In the genomic region with DNA sequence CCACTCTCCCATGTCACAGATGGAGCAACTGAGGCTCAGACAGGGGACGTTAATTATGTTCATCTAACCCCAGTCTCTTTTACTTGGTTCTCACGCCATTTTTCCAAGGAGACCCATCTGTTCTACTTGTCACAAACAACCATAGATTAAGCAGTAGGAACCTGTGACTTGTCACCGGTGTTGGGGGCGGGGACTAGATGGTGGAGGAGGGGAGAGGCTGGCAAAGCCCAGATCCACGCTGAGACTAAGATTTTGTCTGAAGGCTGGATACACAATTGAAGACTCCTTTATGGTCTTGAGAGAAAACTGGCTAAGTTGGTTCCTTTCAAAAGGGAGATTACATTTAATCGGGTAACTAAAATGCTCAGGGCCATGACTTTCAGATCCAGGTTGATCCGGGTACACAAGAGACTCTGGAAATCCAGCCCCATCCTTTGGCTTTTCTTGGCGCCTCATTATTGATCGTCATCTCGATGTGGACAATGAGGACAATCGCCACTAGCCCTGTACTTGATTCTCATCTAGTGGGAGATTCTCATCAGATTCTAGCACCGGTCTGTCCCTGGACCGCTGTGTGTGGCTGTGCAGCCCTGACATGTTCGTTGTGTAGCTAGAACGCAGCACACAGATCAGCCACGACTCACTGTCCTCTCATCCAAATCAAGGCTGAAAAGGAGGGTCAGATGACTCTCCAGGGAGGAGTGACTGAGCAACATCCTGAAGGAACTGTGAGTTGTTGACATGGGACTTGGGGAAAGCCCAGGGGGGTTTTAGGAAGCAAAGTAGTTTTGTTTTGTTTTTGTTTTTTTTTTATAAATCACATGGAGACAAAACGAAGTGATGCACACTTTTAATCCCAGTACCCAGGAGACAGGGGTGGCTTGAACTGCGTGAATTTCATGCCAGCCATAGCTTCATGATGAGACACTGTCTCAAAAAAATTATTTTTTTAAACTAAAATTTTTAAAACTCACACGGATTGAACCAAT, we compare ENCODE assay signal across 8 mouse cellular contexts.
DNase-seq lines count a peak whose midpoint lies in the region; ATAC-seq and TF ChIP-seq lines count a peak whose summit lies in the region.

No protein-coding gene starts in this region.

- 0 out of 2 replicates have a peak overlapping the region, but pooled peaks have one; percentile 28 for H3K9ac ChIP-seq in lung, embryonic 15.5 days
- no peak overlapping the region for H3K9ac ChIP-seq in forebrain, postnatal 0 days
- H3K9ac ChIP-seq in stomach, postnatal 0 days (ENCODE audit: low read length): peak overlapping the region; percentile 9; the same call in 1 of the 2 replicates

- TF ChIP-seq CTCF in forebrain, postnatal 0 days (IDR thresholded peaks at IDR 0.05; ENCODE audit: low read depth): no peak
- TF ChIP-seq CTCF in stomach, postnatal 0 days (IDR thresholded peaks at IDR 0.05; ENCODE audit: low read depth): no peak

- no peaks in the 10 kb centered on the region for H3K27me3 ChIP-seq in lung, embryonic 15.5 days
- H3K27me3 ChIP-seq in forebrain, postnatal 0 days (ENCODE audit: insufficient read depth, low read length): no peaks in the 10 kb centered on the region
- H3K27me3 ChIP-seq in stomach, postnatal 0 days (ENCODE audit: control insufficient read depth, insufficient read depth, low read length): no peaks in the 10 kb centered on the region; the same call in 1 of the 2 replicates

- peaks cover 17% of the 10 kb centered on the region for H3K4me1 ChIP-seq in lung, embryonic 15.5 days
- no peaks in the 10 kb centered on the region for H3K4me1 ChIP-seq in forebrain, postnatal 0 days (ENCODE audit: insufficient read depth)
- H3K4me1 ChIP-seq in stomach, postnatal 0 days (replicated peaks; ENCODE audit: control insufficient read depth, insufficient read depth): no peaks in the 10 kb centered on the region

- WGBS in lung, embryonic 15.5 days: 55% methylated on average over 19 of the region's 19 CpGs
- WGBS in forebrain, postnatal 0 days: 54% methylated on average over 19 of the region's 19 CpGs
- WGBS in stomach, postnatal 0 days: 51% methylated on average over 19 of the region's 19 CpGs

- TF ChIP-seq EP300 in stomach, postnatal 0 days (optimal IDR thresholded peaks at IDR 0.05): no peak

- H3K36me3 ChIP-seq in lung, embryonic 15.5 days: no peaks in the 10 kb centered on the region
- H3K36me3 ChIP-seq in forebrain, postnatal 0 days (ENCODE audit: insufficient read depth): no peaks in the 10 kb centered on the region
- H3K36me3 ChIP-seq in stomach, postnatal 0 days (ENCODE audit: control insufficient read depth, insufficient read depth, low read length): no peaks in the 10 kb centered on the region

- DNase-seq in lung, adult 18-20 months: no peak
- no peak for DNase-seq in forebrain, postnatal 0 days
- DNase-seq in liver: peak; percentile 83
- DNase-seq in stomach, postnatal 0 days (ENCODE audit: low spot score): no peak
- no peak for DNase-seq in urinary bladder, postnatal 14 days (ENCODE audit: low spot score)
- DNase-seq in spleen, postnatal 14 days (ENCODE audit: low spot score in 2 of 2): no peak

- no peaks in the 10 kb centered on the region for H3K9me3 ChIP-seq in lung, embryonic 15.5 days
- H3K9me3 ChIP-seq in forebrain, postnatal 0 days (ENCODE audit: low read length): no peaks in the 10 kb centered on the region
- no peaks in the 10 kb centered on the region for H3K9me3 ChIP-seq in stomach, postnatal 0 days (ENCODE audit: control insufficient read depth, low read length)

- peak overlapping the region; percentile 62 for H3K4me2 ChIP-seq in lung, embryonic 15.5 days
- H3K4me2 ChIP-seq in forebrain, postnatal 0 days (ENCODE audit: low read depth): peak overlapping the region; percentile 45
- peak overlapping the region; percentile 34; the same call in 1 of the 2 replicates for H3K4me2 ChIP-seq in stomach, postnatal 0 days (replicated peaks; ENCODE audit: low read depth)

- no peak for ATAC-seq in lung, embryonic 15.5 days (ENCODE audit: borderline replicate concordance, extremely low read depth, low FRiP score, low TSS enrichment)
- ATAC-seq in forebrain, postnatal 0 days: no peak
- ATAC-seq in stomach, postnatal 0 days (ENCODE audit: low FRiP score, low TSS enrichment): no peak
- no peak for ATAC-seq in megakaryocyte progenitor cell, adult 5-6 weeks (replicated peaks; ENCODE audit: poor library complexity)

- no peak overlapping the region; the same call in 1 of the 2 replicates for H3K27ac ChIP-seq in lung, embryonic 15.5 days
- H3K27ac ChIP-seq in forebrain, postnatal 0 days (ENCODE audit: low read depth, low read length): no peak overlapping the region
- no peak overlapping the region for H3K27ac ChIP-seq in stomach, postnatal 0 days (replicated peaks)

- H3K4me3 ChIP-seq in lung, embryonic 15.5 days: peak overlapping the region; percentile 33
- no peak overlapping the region for H3K4me3 ChIP-seq in forebrain, postnatal 0 days (ENCODE audit: low read depth, low read length)
- peak overlapping the region; percentile 6; the same call in 1 of the 2 replicates for H3K4me3 ChIP-seq in stomach, postnatal 0 days (ENCODE audit: low read depth, low read length)
